Mouse (Mus musculus) neural tube, embryonic 13.5 days (tissue): ENCODE results near the gene Clrn1. TPM values are rescaled to one million over a fixed set of nuclear protein-coding genes. Genes with fewer than 3 reads are reported as not detected.

Experiments used
- ATAC-seq: fragments of 200-750 bp; cut with Nextera tagmentation; 2 replicates; pipeline ENCODE4 v1.8.0; 2017; ENCODE audit warnings: low read depth, mild to moderate bottlenecking, moderate TSS enrichment, moderate library complexity
- H3K27ac ChIP-seq: fragments of 300-500 bp; sonication (generic); replicated peaks from 2 replicates; pipeline ENCODE4 v1.5.1; 2015; ENCODE audit warnings: moderate library complexity, mild to moderate bottlenecking, inconsistent platforms
- H3K27me3 ChIP-seq: fragments of 300-500 bp; sonication (generic); 2 replicates; pipeline ENCODE4 v1.6.1; 2015; ENCODE audit warnings: mild to moderate bottlenecking, inconsistent platforms
- H3K36me3 ChIP-seq: fragments of 300-500 bp; sonication (generic); 2 replicates; pipeline ENCODE4 v1.6.1; 2015; ENCODE audit warnings: mild to moderate bottlenecking, inconsistent platforms
- H3K4me1 ChIP-seq: fragments of 300-500 bp; sonication (generic); replicated peaks from 2 replicates; pipeline ENCODE4 v1.6.1; 2015; ENCODE audit warnings: inconsistent platforms
- H3K4me2 ChIP-seq: fragments of 300-500 bp; sonication (generic); 2 replicates; pipeline ENCODE4 v1.6.1; 2015; ENCODE audit warnings: inconsistent platforms, mild to moderate bottlenecking, moderate library complexity
- H3K4me3 ChIP-seq: fragments of 300-500 bp; sonication (generic); 2 replicates; pipeline ENCODE4 v1.5.1; 2015; ENCODE audit warnings: mild to moderate bottlenecking, inconsistent platforms
- H3K9ac ChIP-seq: fragments of 300-500 bp; sonication (generic); 2 replicates; pipeline ENCODE4 v1.6.1; 2015; ENCODE audit warnings: moderate library complexity, mild to moderate bottlenecking, inconsistent platforms
- H3K9me3 ChIP-seq: fragments of 300-500 bp; sonication (generic); 2 replicates; pipeline ENCODE4 v1.6.1; 2016; ENCODE audit warnings: inconsistent platforms
- WGBS: fragments of 180-500 bp; shearing (Covaris S2); methylation state at CpG from one replicate; pipeline ENCODE4 v1.1.7; 2015; 5-methylcytosine and 5-hydroxymethylcytosine counted together
- polyA plus RNA-seq: library from polyadenylated mRNA; unstranded; fragments of >200 nt; fragmentation: Nextera tagmentation; extraction: Ambion mirVana; gene quantifications from 2 replicates; pipeline ENCODE4 v1.2.1, GENCODE M21; 2015

Gene Clrn1
- polyA plus RNA-seq = 0.63 and 1.1 TPM in 2 replicates

- no peaks in the 10 kb centered on the region for H3K36me3 ChIP-seq
- H3K4me1 ChIP-seq = peaks cover 25% of the 10 kb centered on the region
- no peak within 1 kb of the TSS for H3K4me2 ChIP-seq
- no peak within 1 kb of the TSS for H3K9ac ChIP-seq
- no peaks in the 10 kb centered on the region for H3K27me3 ChIP-seq
- no peak within 1 kb of the TSS; the same call in 1 of the 2 replicates for H3K27ac ChIP-seq
- H3K9me3 ChIP-seq = no peaks in the 10 kb centered on the region
- ATAC-seq = no peak
- 62% methylated on average over 20 of the region's 20 CpGs for WGBS
- no peak within 1 kb of the TSS for H3K4me3 ChIP-seq
These were observed at the start of gene Clrn1 for GRCm38 (mm10) chr3:58884801-58885573. Clrn1 (minus strand) TSS chr3:58885340.

DNA sequence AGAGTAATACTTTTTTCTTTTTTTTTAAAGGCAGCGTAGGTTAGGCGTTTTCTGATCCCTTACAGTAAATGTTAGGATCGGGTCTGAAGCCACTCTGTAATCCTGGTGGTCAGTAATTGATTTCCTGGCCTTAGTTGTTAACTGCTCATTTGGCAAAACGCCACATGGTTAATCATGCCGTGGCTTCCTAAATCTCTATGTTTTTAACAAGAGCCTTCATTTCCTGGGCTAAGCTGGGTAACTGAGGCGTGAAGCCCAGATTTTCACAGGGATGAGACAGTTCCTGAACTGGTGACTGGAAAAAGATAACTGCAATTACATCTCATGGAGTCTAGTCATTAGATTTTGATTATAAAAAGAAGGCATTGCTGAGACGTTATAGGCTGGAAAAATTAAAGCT, 38.9 kb upstream of the Clrn1 start:
- Histone ChIP-seq H3K36me3 (no peaks in the 10 kb centered on the region), H3K27ac (no peak overlapping the region), H3K27me3 (no peaks in the 10 kb centered on the region), H3K9me3 (no peaks in the 10 kb centered on the region), H3K4me3 (no peak overlapping the region), H3K4me1 (0 out of 2 replicates have a peak, but pooled peaks cover 4% of the 10 kb centered on the region), H3K4me2 (no peak overlapping the region), H3K9ac (no peak overlapping the region)
- 56% methylated on average over 7 of the region's 7 CpGs for WGBS
- ATAC-seq = no peak

- H3K27ac ChIP-seq = no peak overlapping the region
- H3K4me2 ChIP-seq = no peak overlapping the region
- H3K4me1 ChIP-seq = 0 out of 2 replicates have a peak, but pooled peaks cover 4% of the 10 kb centered on the region
- 72% methylated on average over 9 of the region's 11 CpGs for WGBS
- no peaks in the 10 kb centered on the region for H3K27me3 ChIP-seq
- no peak overlapping the region for H3K9ac ChIP-seq
- no peak for ATAC-seq
- no peaks in the 10 kb centered on the region for H3K9me3 ChIP-seq
- no peak overlapping the region for H3K4me3 ChIP-seq
- H3K36me3 ChIP-seq = no peaks in the 10 kb centered on the region
These were observed 38.0 kb upstream of the Clrn1 start for GRCm38 (mm10) chr3:58923140-58923539.

- Histone ChIP-seq H3K36me3 (no peaks in the 10 kb centered on the region), H3K4me1 (0 out of 2 replicates have a peak, but pooled peaks cover 4% of the 10 kb centered on the region), H3K4me3 (no peak overlapping the region), H3K27me3 (no peaks in the 10 kb centered on the region), H3K27ac (no peak overlapping the region), H3K4me2 (no peak overlapping the region), H3K9ac (no peak overlapping the region), H3K9me3 (no peaks in the 10 kb centered on the region)
- no peak for ATAC-seq
- WGBS = 80% methylated on average over 7 of the region's 7 CpGs
These were observed 37.5 kb upstream of the Clrn1 start for GRCm38 (mm10) chr3:58922636-58923035.

GRCm38 (mm10) chr3:58921316-58921715, 36.2 kb upstream of the Clrn1 start:
- H3K27me3 ChIP-seq = no peaks in the 10 kb centered on the region
- H3K36me3 ChIP-seq = no peaks in the 10 kb centered on the region
- 0 out of 2 replicates have a peak, but pooled peaks cover 4% of the 10 kb centered on the region for H3K4me1 ChIP-seq
- H3K27ac ChIP-seq = no peak overlapping the region
- H3K4me3 ChIP-seq = no peak overlapping the region
- 73% methylated on average over 5 of the region's 5 CpGs for WGBS
- no peak for ATAC-seq
- no peak overlapping the region for H3K4me2 ChIP-seq
- no peaks in the 10 kb centered on the region for H3K9me3 ChIP-seq
- no peak overlapping the region for H3K9ac ChIP-seq

DNA sequence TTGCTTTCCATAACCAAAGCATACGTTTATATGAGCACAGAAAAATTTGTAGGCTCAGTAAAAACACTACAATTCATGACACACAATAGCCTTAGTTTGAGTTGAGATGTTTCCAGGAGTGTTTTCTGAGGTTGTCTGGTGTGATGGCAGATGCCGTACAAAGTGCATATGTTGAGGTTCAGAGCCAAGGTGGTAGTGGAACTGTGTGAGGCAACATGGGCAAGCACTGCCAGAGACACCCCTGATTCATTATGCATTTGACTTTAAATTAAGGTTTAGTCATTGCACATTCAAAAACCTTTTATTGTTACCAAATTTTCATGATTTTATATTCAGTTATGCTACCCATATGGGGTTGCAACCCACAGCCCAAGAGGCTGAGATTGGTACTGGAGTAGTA, 19.5 kb upstream of the Clrn1 start:
- Histone ChIP-seq H3K4me1 (no peaks in the 10 kb centered on the region), H3K27ac (no peak overlapping the region), H3K36me3 (no peaks in the 10 kb centered on the region), H3K4me2 (no peak overlapping the region), H3K9ac (no peak overlapping the region), H3K9me3 (no peaks in the 10 kb centered on the region), H3K4me3 (no peak overlapping the region), H3K27me3 (no peaks in the 10 kb centered on the region)
- WGBS = 81% methylated on average over 2 of the region's 2 CpGs
- ATAC-seq = no peak

GRCm38 (mm10) chr3:58902051-58902758, 17.1 kb upstream of the Clrn1 start:
- WGBS = 87% methylated on average over 13 of the region's 13 CpGs
- H3K9ac ChIP-seq = no peak overlapping the region
- no peaks in the 10 kb centered on the region for H3K27me3 ChIP-seq
- ATAC-seq = no peak
- no peak overlapping the region for H3K4me3 ChIP-seq
- H3K27ac ChIP-seq = no peak overlapping the region
- H3K36me3 ChIP-seq = no peaks in the 10 kb centered on the region
- no peak overlapping the region for H3K4me2 ChIP-seq
- H3K4me1 ChIP-seq = no peaks in the 10 kb centered on the region
- H3K9me3 ChIP-seq = no peaks in the 10 kb centered on the region

DNA sequence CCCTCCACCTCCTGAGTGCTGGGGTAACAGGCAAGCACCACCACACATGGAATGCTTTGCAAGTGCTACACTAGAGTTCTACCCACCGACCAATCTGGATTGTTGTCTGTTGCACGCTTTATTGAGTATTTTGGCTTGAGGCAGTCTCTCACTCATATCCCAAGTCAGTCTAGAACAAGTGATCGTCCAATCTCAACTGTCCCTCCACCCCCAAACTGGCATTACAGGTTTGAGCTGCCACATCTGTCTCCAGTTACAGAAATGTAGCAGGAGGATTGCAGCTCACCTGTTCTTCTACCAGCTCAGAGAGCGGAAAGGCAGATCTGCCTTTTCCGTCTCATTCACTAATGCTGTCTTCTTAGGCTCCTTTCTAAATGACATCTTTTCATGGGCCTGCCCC, 10.0 kb upstream of the Clrn1 start:
- 92% methylated on average over 5 of the region's 5 CpGs for WGBS
- H3K27ac ChIP-seq = no peak overlapping the region
- H3K9me3 ChIP-seq = no peaks in the 10 kb centered on the region

DNA sequence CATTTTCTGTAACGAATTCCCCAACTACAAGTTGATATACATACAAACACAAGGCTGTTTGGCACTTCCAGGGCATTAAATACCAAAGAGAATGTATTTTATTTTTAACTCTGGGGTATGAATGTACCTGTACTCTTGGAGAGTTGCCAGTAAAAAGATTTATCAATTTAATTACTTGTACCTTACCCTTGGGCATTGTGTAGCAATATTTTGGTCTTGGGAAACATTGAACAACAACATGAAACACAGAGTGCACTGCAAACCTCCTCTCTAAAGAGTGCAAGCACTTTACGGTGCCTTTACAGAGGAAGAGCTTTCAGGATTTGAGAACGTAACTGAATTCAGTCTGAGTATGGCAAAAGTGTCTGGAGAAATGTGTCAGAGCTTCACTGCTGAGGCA, 9.4 kb upstream of the Clrn1 start:
- no peaks in the 10 kb centered on the region for H3K27me3 ChIP-seq
- no peak overlapping the region for H3K4me3 ChIP-seq
- no peak overlapping the region for H3K4me2 ChIP-seq
- 72% methylated on average over 3 of the region's 3 CpGs for WGBS
- H3K9ac ChIP-seq = no peak overlapping the region
- 0 out of 2 replicates have a peak, but pooled peaks have one; percentile 47 for ATAC-seq
- no peaks in the 10 kb centered on the region; the same call in 1 of the 2 replicates for H3K4me1 ChIP-seq
- no peaks in the 10 kb centered on the region for H3K36me3 ChIP-seq
- no peak overlapping the region for H3K27ac ChIP-seq
- no peaks in the 10 kb centered on the region for H3K9me3 ChIP-seq

More for the DNA sequence above, 10.0 kb upstream of the Clrn1 start:
- Histone ChIP-seq H3K9ac (no peak overlapping the region), H3K4me1 (no peaks in the 10 kb centered on the region), H3K4me2 (no peak overlapping the region), H3K36me3 (no peaks in the 10 kb centered on the region), H3K27me3 (no peaks in the 10 kb centered on the region), H3K4me3 (no peak overlapping the region)
- ATAC-seq = no peak

DNA sequence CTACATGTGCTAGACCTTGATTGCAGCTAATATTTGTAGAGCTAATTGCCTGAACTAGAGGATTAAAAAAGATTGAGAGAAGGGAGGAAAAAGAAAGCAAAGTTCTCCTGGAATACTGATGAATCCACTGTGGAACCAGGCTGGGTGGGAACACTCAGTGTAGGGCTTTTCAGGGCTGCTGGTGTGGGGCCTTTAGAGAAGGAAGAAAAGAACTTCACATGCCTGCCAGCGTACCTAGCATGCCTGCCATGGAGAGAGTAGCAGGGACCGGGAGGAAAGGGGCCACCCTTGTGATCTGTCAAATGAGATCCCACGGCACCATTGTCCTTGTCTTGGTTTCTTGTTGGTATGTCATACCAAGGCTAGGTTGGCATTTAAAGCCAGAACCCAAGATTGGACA, 4.5 kb upstream of the Clrn1 start:
- Histone ChIP-seq H3K4me3 (no peak overlapping the region), H3K9me3 (no peaks in the 10 kb centered on the region), H3K4me1 (peaks cover 4% of the 10 kb centered on the region), H3K9ac (no peak overlapping the region), H3K4me2 (no peak overlapping the region), H3K27ac (no peak overlapping the region), H3K27me3 (no peaks in the 10 kb centered on the region), H3K36me3 (no peaks in the 10 kb centered on the region)
- ATAC-seq = no peak
- WGBS = 51% methylated on average over 3 of the region's 3 CpGs

DNA sequence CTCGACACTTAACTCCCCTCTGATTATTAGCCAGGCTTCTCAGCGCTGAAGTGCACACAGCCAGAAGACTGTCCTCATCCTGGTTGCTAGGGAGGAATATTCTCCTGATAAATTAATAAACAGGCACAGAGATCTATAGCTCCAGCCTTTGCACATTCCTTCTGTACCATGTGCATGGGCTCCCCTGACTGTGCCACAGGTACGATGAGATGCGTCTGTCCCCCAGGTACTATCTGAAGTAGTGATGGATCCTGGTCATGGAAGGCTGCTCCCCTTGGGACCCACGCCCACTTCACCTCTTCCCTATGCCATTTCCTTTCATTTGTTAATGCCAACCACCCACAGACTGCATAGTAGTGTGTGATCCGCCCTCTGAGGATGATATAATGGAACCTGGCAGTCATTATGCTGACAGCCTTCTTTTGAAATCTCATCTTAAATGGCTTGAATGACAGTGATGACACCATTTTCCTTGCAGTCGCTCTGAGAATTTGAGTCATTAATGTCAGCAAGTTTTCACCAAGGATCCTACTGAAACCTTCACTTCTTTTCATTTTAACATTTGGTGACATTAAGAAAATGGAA, 3.1 kb upstream of the Clrn1 start:
- Histone ChIP-seq H3K9me3 (no peaks in the 10 kb centered on the region), H3K36me3 (no peaks in the 10 kb centered on the region), H3K9ac (no peak overlapping the region), H3K27ac (no peak overlapping the region), H3K27me3 (no peaks in the 10 kb centered on the region), H3K4me1 (peaks cover 13% of the 10 kb centered on the region), H3K4me2 (no peak overlapping the region), H3K4me3 (no peak overlapping the region)
- WGBS = 71% methylated on average over 7 of the region's 7 CpGs
- ATAC-seq = no peak

GRCm38 (mm10) chr3:58887719-58888118, 2.6 kb upstream of the Clrn1 start:
- H3K27me3 ChIP-seq = no peaks in the 10 kb centered on the region
- WGBS = 87% methylated on average over 10 of the region's 10 CpGs

More at GRCm38 (mm10) chr3:58887719-58888118, 2.6 kb upstream of the Clrn1 start:
- Histone ChIP-seq H3K4me3 (no peak overlapping the region), H3K9me3 (no peaks in the 10 kb centered on the region), H3K36me3 (no peaks in the 10 kb centered on the region), H3K27ac (no peak overlapping the region), H3K4me2 (no peak overlapping the region), H3K9ac (no peak overlapping the region), H3K4me1 (peaks cover 18% of the 10 kb centered on the region)
- ATAC-seq = no peak
